Mouse (Mus musculus) frontal cortex, adult 2 months (tissue): ENCODE data around the gene Rpp14. TPM values are rescaled to one million over a fixed set of nuclear protein-coding genes. Genes with fewer than 3 reads are reported as not detected.

Experiments used
- DNase-seq, 2 experiments: peaks; one replicate each; pipeline ENCODE4 v3.0.0; 2022; ENCODE audit warnings: low spot score in 1 of 2; ENCODE audit errors: extremely low spot score in 1 of 2
- polyA plus RNA-seq: library from polyadenylated mRNA; depleted of rRNA; stranded (reverse); fragments of >200 nt; gene quantifications from 2 replicates; pipeline ENCODE4 v1.2.3, GENCODE M21; 2012; rRNA removed

Gene Rpp14
- polyA plus RNA-seq: 30.6 and 30.7 TPM in 2 replicates

DNA sequence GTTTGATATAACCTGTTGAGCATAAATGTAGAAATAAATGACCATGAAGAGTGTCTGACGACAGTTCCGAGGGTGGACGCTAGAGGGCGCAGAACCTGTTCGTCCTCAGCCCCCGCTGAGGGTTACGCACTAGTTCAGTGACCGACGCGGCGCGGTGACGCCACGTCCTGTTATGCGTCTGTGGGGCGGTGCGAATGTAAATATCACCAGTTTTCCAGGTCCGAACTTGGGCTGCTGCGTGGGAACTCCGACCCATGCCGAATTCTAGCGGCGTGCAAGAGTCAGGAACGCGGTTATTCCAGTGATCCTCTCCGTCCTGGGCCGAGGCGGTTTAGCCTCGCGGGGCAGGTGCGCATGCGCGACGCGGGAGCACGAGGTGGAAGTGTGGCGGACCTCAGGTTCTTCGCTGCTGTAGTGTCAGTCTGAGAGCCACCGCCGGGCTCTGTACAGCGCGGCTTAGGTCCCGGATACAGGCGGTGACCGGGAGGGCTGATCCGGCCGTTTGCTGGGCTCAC lies at the start of gene Rpp14:
Gene Rpp14, plus strand, starts transcription at position 203 of the 515 bp plus-strand sequence.
- DNase-seq: peak; percentile 93 to 99

DNA sequence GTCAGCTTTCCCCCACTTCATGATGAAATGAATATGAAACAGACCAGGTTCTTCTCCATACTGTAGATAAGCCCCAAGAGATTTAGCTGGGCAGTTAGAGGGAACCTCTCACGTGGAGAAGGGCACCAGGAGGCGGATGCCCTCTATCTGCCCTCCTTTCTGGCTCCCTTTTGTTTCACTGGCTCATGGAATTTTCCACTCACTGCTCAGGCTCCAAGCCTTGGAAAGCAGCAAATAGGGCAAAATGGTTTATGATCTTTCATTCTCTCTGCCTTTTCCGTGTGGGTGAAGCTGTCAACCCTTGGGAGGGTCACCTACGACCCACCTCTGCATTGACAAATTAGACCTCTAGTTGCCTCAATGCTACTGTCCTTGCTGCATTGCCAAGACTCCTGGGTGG lies 49.6 kb upstream of the Rpp14 start:
- no peak for DNase-seq

DNA sequence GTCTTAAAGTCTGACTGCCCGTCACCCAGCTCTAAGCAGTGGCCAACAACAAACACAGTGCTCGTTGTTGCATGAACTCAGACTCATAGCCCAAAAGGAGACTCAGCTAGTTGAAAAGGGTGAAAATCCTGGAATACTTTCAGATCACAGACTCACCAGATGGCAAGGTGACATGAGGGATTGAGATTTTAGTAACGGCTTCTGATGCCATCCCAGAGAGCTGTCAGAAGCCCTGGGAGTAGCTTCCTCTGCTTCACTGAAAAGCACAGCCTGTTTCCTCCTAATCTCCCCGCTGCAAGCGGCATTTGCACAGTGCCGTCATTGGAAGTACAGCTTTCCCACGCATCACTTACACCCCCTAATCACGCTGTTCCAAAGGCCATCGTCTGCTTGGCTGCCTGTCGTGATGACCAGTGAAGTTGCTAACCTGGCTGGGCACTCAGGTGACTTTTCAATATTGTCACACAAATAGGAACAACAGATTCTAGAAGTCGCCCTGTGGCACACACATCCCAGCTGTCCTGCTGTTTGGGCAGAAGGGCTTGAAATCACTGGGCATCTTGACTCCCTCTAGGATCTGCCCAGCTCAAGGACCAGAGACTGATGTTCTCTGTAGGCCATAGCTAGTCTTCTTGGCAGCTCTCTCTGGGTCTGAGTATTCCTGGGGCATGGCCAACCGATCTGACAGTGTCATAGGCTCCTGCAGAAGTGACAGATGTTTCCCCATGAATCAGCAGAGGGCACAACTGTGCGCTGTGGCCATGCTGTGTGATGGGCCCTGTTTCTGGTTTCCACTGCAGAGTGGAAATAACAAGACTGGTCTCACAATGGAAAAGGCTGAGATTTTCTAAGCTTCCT lies 47.9 kb upstream of the Rpp14 start:
- DNase-seq: peak; percentile 28 to 67

DNA sequence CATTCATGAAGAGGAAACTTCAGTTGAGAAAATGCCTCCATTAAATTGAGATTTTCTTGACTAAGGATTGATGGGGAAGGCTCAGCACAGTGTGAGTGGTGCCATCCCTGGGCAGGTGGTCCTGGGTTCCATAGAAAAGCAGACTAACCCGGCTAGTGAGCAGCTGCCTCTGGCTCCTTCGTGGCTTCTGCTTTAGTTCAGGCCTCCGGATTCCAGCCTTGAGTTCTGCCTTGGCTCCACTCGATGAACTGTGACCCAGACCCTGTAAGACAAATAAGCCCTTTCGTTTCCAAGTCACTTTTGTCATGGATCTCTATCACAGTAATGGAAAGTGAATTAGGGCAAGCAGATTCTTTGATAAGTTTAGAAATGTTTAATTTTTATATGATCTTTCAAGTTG lies 45.6 kb upstream of the Rpp14 start:
- no peak for DNase-seq

DNA sequence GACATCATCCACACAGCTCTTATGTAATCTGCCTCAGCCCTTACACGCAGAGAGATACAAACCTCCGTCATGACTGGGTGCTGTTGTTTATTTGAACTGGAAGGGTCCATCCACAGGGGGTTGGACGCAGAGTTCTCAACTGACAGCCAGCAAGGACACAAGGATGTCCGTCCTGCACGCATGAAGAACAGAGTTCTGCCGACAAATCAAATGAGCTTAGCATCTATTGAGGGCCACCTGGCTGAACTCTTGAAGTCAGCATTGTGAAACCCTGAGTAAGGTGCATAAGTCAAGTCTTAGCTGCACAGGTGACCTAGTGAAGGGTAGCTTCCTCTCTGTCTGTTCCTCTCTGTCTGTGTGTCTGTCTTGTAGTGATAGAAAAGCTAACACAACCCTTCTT lies 44.2 kb upstream of the Rpp14 start:
- DNase-seq: no peak

DNA sequence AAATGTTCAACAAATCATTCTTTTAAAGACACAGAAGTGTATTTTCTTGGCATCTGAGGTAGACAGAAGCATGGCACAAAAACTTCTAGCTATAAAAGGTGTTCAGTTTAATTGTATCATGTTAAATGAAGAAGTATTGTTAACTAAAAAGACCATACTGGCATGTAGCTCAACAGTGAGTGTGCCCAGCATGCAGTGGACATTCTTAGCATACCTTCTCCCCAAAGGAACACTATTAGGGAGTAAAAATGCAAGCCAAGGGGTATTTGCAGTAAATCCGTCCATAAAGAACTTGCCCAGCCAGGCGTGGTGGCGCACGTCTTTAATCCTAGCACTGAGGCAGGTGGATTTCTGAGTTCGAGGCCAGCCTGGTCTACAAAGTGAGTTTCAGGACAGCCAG lies 43.8 kb upstream of the Rpp14 start:
- DNase-seq: no peak

DNA sequence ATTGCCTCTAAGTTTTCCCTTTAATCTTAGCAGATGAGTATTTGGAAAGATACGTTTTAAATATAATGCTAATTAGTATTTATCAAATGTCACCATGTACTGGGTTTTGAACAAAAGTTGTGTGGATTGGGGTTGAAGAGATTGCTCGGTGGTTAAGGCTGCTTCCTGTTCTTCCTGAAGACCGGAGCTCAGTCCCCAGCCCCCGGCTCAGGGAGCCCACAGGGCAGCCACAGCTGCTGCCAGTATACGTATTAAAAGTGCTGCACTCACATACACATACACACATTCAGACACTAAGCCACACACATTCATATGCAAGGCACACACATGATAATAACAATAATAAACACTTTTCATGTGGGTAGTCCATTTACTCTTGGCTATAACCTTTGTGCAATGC lies 42.0 kb upstream of the Rpp14 start:
- no peak for DNase-seq

DNA sequence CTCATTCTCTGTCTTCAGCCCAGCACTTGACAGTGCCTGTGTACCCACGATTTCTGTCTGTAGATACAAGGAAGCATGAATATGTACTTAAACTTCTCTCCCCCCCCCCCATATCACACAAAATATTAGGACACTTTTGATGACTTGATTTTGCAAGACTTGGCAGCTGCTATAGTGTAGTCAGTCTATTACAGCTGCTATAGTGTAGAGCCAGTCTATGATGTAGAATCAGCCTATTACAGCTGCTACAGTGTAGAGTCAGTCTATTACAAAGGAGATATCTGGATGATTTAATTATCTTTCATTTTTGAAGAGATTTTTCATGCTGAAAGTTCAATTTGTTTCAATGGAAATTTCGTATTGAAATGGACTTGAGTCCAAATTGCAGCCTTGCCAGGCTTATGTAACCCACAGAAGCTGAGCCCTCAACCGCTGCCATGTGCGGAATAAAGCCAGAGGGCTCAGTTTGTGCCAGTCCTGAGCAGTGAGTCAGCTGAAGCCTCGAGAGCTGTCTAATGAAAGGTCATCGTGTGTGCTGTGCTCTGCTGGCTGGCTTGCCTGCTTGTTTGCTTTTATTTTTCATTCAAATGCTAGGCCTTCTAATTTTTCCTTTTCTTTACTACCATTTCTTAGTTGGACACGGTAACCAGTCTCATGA lies 41.2 kb upstream of the Rpp14 start:
- peak in 1 of 2 experiments; percentile 68 for DNase-seq

DNA sequence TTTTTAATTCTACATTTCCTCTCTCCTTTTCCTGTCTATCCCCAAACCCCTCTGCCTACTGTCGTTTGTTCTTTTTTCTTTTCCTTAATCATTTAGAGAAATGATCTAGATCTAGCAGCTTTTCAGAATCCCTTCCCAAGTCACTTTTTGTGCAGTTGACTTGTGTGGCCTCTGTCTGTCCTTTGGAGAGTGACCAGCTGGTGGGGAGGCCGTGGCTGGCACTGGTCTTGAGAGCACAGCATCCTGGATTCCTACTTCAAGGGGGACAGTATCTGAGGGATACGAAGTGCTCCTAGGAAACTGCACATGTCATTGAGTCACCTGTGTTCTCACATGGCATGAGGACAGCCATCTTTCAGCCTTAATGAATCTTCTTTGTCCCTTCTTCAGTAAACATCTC lies 40.0 kb upstream of the Rpp14 start:
- no peak for DNase-seq

DNA sequence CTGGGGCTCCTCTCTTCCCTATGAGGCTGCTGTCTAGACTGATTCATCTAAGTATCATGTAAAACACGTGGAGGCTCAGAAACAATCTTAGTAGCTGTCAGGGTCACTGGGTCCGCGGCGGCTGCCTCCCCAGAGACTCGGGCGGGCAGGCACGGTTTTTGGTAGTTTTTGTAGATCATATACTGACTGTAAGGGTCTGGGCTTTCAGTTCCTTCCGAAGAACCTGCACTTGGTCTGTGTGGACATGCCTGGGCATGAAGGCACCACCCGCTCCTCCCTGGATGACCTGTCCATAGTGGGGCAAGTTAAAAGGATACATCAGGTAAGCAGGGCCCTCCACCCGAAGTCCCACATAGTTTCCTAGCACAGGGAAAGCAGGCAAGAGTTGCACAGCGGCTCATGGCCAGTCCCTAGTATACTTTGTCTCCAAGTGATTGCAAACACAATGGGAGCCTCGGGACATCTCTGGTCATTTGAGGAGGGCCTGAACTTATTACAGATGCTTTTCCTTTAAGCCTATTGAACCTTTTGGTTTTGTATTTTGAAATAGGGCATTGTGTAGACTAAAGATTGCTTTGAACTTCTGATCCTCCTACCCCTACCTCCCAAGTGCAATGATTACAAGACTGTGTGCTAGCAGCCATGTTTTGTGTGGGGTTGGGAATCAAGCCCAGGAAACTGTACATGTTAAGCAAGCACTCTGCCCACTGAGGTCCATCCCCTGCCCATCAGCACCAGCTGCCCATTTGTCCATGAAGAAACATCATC lies 39.1 kb upstream of the Rpp14 start:
- no peak for DNase-seq

DNA sequence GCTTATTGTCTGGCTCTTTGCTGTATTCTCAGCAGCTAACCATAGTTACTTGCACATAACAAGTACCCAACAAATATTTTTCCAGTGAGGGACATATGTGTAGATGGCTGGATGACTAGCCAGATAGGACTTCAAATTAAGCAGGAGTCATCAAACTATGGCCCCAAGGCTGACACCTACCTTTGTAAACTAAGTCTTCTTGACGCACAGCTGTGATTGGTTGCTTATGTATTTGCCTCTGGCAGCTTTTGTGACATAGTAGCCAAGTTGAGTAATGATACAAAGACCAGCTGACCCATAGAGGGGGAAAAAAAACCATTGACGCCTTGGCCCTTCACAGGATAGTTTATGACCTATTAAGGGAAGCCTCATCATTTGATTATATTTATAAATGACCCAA lies 38.0 kb upstream of the Rpp14 start:
- no peak for DNase-seq

DNA sequence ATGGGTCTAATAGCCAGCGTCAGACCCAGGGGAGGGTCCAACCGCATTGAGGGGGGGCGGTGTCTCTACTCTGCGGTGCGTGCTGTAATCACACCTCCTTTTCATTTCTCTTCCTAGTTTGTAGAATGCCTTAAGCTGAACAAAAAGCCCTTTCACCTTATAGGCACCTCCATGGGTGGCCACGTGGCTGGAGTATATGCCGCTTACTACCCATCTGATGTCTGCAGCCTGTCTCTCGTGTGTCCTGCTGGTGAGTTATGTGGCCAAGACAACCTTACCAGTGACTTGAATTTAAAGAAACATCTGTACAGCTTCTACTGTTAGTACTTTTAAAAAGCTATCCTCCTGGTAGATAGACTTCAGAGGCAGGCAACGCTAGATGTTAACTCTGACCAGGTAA lies 37.6 kb upstream of the Rpp14 start:
- no peak for DNase-seq

DNA sequence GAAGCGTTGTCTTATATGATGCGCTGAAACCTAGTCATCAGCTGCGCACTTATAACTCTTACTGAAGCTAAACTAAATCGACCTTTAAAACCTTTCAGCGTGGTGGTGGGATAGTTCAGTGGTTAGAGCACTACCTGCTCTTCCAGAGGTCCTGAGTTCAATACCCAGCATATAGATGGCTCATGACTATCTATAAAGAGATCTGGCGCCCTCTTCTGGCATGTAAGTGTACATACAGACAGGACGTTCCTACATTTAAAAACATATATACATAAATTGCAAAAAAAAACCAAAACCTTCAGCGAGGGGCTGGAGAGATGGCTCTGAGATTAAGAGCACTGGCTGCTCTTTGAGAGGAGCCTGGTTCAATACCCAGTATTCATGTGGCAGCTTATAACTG lies 35.8 kb upstream of the Rpp14 start:
- DNase-seq: peak in 1 of 2 experiments; percentile 49

DNA sequence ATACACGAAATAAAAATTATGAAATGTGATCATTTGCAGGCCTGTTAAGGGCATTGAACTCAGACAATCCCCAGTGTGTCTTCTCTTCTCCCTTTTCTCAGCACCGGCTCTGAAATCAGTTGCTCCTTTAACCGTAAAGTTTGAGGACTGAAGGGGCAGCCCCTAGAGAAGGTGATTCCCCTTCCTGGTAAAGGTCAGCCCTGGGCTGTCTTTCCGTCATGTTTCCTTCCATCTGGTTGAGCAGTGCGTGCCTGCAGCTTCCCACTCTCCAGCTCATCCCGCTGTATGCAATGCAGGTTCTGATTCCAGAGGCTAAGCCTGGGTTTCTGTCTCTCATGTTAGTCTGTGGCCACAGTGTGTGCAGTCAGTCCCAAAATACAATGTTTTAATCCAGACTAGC lies 35.4 kb upstream of the Rpp14 start:
- DNase-seq: no peak

DNA sequence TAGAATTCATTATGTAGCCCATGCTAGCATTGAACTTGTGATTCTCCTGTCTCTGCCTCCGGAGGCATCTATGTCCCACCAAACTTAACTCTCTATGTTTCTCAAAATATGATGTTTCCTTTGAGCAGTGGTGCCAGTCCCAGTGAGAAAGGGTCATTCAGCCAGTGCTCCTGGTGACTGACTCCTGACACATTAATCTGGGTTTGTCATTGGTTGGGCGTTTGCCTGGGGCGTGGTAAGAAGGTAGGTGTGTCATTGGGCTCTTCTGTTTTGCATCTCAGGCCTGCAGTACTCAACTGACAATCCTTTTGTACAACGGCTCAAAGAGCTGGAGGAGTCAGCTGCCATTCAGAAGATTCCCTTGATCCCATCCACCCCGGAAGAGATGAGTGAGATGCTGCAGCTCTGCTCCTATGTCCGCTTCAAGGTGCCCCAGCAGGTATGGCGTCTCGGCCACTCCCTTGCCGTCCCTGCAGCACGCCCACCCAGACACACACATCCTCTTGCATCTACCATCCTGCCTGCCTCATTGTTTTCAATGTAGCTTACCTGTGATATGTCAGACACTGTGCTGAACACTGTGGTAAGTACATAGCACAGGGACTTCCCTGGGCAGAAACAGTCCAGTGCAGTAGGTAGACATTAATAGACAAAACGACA lies 34.9 kb upstream of the Rpp14 start:
- DNase-seq: no peak

DNA sequence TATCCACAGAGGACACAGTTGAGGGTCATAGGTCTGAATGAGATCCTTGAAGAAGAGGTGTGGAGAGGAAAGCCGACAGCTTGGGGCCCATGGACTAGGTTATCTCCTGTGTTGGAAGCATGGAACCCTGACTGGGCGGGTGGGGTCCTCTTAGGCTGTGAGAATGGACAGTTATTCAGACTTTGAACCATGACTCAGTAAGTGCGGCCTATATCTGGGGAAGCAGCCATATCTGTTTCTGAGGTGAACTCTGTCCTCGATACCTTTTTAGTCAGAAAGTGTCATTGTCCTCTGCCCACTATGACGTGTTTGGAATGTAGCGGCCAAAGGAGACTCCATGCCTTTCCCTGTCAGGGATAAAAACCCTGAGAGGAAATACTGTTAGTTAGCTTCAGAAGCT lies 33.3 kb upstream of the Rpp14 start:
- DNase-seq: no peak

DNA sequence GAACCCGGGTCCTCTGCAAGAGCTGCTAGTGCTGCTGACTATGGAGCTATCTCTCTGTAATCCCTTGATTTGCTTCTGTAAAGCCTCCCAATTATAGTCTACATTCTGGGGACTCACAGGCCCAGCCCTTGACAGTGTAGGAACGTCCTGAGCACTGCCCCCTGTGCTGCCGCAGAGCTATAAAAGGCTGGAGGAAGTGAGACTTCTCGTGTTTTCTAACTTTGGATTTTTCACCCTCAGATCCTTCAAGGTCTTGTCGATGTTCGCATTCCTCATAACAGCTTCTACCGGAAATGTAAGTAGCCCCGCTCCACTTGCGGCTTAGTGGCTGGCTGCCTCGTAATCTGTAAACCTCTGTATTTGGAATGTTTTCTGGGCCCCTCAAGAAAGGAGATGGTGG lies 30.8 kb upstream of the Rpp14 start:
- DNase-seq: no peak

DNA sequence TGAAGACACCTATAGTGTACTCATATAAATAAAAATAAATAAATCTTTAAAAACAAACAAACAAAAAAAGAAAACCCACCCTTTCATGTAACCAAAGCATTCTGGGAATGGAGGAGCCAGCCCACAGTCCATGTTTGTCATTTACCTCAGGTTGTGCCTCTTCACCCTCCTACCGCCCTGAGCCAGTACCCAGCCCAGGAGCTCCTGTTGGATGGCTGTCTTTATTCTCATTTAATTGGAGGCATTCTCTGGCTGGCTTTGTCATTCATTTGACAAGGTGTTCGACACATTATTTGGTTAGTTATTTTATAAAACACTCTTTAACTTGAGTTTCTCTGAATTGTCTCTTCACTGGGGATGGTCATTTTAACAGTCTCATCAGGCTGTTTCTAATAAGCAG lies 28.3 kb upstream of the Rpp14 start:
- DNase-seq: no peak

DNA sequence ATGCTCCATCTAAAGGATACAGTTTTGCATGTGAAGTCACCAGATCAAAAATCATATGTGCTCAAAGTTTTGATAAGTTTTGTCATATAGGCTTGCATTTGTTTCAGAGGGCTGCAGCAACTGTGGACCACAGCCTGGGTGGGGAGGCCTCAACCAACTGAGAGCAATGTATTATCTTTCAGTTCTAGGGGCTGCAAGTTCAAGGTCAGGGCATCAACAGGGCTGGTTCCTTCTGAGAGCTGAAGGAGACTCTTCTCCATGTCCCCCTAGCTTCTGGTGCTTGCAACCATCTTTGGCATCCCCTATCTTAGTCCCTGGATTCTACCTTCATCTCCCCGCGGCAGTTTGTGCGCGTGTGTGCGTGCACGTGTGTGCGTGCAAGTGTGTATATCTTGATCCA lies 27.5 kb upstream of the Rpp14 start:
- no peak for DNase-seq

DNA sequence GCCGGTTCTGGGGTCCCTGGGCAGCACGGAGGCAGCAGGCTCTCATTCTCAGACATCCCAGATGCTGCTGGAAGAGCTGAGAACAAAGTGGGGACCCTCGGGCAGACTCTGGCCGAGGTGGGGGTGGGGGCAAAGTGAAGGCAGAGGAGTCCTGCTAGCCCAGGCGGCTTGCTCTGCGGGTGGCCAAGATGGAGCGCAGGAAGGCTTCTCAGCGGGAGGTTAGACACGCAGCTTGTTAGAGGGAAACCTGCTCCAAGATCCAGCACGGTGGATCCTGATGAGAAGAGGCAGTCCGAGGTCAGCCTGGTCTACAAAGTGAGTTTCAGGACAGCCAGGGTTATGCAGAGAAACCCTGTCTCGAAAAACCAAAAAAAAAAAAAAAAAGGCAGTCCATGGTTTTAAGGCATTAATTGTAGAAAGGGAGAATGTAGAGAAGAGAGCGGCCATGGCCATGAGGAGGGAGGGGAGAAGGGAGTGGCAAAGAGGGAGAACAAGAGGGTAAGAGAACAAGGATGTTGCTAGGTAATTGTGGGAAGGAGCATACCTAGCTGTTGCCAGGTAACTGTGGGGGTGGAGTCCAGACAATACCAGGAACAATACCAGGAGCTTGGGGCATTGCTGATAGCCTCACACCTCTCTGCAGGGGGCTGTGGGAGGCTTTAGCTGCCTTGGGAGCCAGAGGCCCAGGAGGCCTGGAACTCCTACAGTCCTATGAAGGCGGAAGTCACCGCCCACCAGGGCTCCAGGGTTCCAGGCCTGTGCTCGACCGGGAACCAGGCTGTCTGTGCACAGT lies 25.7 kb upstream of the Rpp14 start:
- no peak for DNase-seq
